Mouse (Mus musculus): Measurements from ENCODE around the gene Uba1. TPM values are rescaled to one million over a fixed set of nuclear protein-coding genes. Genes with fewer than 3 reads are reported as not detected.

The Uba1 gene
- total RNA-seq, 2 experiments from 2014 or later: 151 to 174 TPM

DNA sequence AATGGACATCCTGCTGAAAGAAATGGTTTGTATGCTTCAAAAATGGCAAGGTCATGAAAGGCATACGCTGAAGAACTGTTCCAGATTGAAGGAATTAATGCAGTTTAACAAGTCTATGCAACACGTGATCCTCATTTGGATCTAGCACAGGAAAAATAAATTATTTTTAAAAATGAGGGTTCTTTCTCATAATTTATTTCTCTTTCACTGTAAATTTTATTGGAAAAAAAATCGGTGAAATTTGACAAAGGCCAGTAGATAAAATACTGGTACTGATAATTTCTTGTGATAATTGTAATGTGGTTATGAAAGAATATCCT, 46.9 kb downstream of the Uba1 start:
- no peak for ATAC-seq (replicated peaks; ENCODE audit: poor library complexity)

- no peak for ATAC-seq (replicated peaks; ENCODE audit: poor library complexity)
Observed at GRCm38 (mm10) chrX:20728681-20729080, 70.6 kb downstream of the Uba1 start.

GRCm38 (mm10) chrX:20730048-20730447, 71.9 kb downstream of the Uba1 start:
- ATAC-seq (replicated peaks; ENCODE audit: poor library complexity): peak; percentile 66

Other genes starting within 250 kb of the Uba1 start
- 13.4 and 15.8 TPM in 2 replicates for gene Jade3, start 232.6 kb upstream of the Uba1 start, total RNA-seq (2015)
- 12.2 and 13.6 TPM in 2 replicates for gene Jade3, start 232.6 kb upstream of the Uba1 start, total RNA-seq (2017)
- gene Rgn, start 108.5 kb upstream of the Uba1 start, total RNA-seq (2015): not detected in 2 replicates
- gene Rgn, start 108.5 kb upstream of the Uba1 start, total RNA-seq (2017): not detected in 2 replicates
- gene Rbm10, start 40.8 kb upstream of the Uba1 start, total RNA-seq (2015): 28.4 and 32.0 TPM in 2 replicates
- gene Rbm10, start 40.8 kb upstream of the Uba1 start, total RNA-seq (2017): 66.3 and 82.3 TPM in 2 replicates
- gene Ndufb11, start 40.7 kb upstream of the Uba1 start, total RNA-seq (2015): 161 and 171 TPM in 2 replicates
- 75.1 and 84.7 TPM in 2 replicates for gene Ndufb11, start 40.7 kb upstream of the Uba1 start, total RNA-seq (2017)
- gene Cdk16, start 29.6 kb downstream of the Uba1 start, total RNA-seq (2015): 49.2 and 49.8 TPM in 2 replicates
- gene Cdk16, start 29.6 kb downstream of the Uba1 start, total RNA-seq (2017): 25.4 and 29.7 TPM in 2 replicates
- 30.6 and 32.5 TPM in 2 replicates for gene Usp11, start 45.6 kb downstream of the Uba1 start, total RNA-seq (2015)
- gene Usp11, start 45.6 kb downstream of the Uba1 start, total RNA-seq (2017): 32.2 and 36.7 TPM in 2 replicates
- gene Araf, start 139.5 kb downstream of the Uba1 start, total RNA-seq (2015): 56.3 and 69.0 TPM in 2 replicates
- 32.8 and 43.1 TPM in 2 replicates for gene Araf, start 139.5 kb downstream of the Uba1 start, total RNA-seq (2017)
- 0.17 TPM in 1 of 2 replicates, not detected in the other for gene Timp1, start 211.8 kb downstream of the Uba1 start, total RNA-seq (2015)
- not detected in 2 replicates for gene Timp1, start 211.8 kb downstream of the Uba1 start, total RNA-seq (2017)